ENCODE assay signal across 1 mouse cellular context in the genomic region with DNA sequence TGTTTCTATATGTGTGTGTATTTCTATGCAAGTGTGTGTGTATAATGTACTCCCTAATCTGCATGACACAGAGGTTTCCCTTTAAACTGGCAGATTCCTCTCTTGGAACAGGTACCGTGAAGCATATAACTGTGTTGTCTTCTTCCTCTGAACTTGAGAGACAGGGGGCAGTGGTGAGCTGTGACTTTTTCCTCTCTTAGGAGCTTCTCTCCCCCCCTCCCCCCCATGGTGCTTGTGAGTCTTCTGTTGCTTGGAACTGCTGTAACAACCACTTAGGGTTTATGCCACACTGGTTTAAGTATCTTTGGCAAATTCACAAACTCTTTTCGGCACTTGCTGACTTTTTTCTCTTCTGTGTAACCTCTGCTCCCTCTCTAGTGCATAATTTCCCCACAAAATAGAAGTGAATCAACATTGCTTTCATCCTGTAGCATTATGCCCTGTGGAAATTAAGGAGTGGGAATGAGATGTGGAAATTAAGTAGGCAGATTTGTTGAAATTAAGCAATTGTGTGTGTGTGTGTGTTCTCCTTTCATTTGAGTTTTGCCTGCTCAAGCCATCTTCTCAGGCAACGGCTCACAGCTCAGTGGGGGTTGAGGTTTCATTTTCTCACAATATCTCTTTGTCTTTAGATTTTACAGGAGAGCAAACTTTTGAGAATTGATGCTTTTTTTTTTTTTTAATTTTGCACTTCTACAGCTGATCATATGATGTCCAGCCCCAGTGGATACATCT.
TF ChIP-seq lines count a peak whose summit lies in the region.

No protein-coding gene starts in this region.

TF ChIP-seq in MEL, 35 proteins besides CTCF, POLR2A, EP300 and RAD21:
- TF ChIP-seq MYC (IDR thresholded peaks at IDR 0.05; ENCODE audit: low read depth, low read length) (no peak), SMC3 (IDR thresholded peaks at IDR 0.05; ENCODE audit: low read depth, low read length) (peak; percentile 31), USF2 (IDR thresholded peaks at IDR 0.05; ENCODE audit: borderline replicate concordance in 1 of 2, insufficient read depth in 1 of 2, low read depth in 1 of 2, low read length in 2 of 2) (no peak), GATA1 (IDR thresholded peaks at IDR 0.05; ENCODE audit: low read depth, low read length) (no peak)
